Mouse (Mus musculus): ENCODE results near the gene Osgepl1. TPM values are rescaled to one million over a fixed set of nuclear protein-coding genes. Genes with fewer than 3 reads are reported as not detected.
"Not testable (repeated sequence)": the region's sequence is repeated elsewhere in the genome, so short reads cannot be mapped to it uniquely, and the experiment has no call there.

The Osgepl1 gene
- 28.7 and 30.1 TPM in 2 replicates for polyA plus RNA-seq (2014; fragmentation: Nextera tagmentation; extraction: Ambion mirVana)

DNA sequence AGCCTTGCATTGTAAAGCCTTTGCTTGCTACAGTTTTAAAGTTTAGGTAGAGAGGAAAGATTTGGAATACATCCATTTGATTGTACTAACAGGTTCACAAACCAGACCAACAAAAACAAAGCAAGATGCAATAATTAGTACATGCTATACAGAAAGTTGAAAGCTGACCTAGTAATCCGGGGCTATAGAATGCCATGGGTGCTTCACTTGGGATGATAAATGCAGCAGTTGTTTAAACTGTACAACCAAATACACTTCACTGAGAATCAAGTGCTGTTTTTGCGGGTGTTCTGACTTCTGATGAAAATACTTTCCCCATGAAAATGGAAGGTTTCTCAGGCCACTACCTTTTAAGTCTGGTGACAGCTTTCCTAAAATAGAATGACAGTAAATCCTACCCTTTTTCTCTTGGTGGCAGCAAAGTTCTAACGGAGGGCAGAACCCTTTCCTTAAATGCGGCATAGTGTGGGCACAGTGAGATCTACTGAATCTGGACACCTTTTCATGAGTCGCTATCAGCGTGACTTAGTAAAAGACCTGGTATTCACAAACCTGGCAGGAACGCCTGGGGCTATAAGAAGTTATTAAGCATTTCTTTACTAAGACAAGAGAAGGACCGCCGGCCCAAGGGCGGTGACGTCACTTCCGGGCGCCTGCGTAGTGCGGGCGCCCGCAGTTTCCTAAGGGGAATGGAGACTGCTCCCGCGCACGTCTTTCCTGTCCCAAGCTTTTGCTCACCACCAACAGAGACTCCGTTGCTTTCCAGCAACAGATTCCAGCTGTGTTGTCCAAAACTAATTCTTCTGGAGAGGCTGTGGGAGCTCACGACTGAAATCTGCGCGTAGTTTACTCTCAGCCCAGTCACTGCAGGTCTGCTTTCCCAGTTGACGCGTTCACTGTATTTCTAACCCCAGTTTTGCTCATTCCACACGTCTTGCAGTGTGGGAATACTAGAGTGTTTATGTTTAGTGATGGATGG, at the start of gene Osgepl1:
Gene Osgepl1 (plus strand): TSS at position 636 of the 979 bp plus-strand sequence.
- Histone ChIP-seq H3K4me3 (ENCODE audit: control insufficient read depth in 1 of 2, insufficient read depth in 1 of 2, low read depth in 1 of 2, low read length in 2 of 2) (peak within 1 kb of the TSS; percentile 64 to 72), H3K36me3 (ENCODE audit: control insufficient read depth, insufficient read depth, low read length) (peaks cover 38% of the 10 kb centered on the region), H3K27me3 (ENCODE audit: control insufficient read depth, insufficient read depth, low read length) (no peaks in the 10 kb centered on the region), H3K4me2 (ENCODE audit: low read length) (peak within 1 kb of the TSS; percentile 71), H3K9ac (ENCODE audit: low read length) (peak within 1 kb of the TSS; percentile 81), H3K4me1 (ENCODE audit: control insufficient read depth in 2 of 2, insufficient read depth in 2 of 2, low read length in 2 of 2) (peaks cover 0 to 6% of the 10 kb centered on the region in 2 experiments; a peak in 1 of 4 replicates), H3K27ac (replicated peaks in 1 of 2; ENCODE audit: control insufficient read depth in 1 of 2, insufficient read depth in 1 of 2, low read depth in 2 of 2, low read length in 2 of 2) (peak within 1 kb of the TSS; percentile 91 to 93), H3K9me3 (ENCODE audit: control insufficient read depth, low read length) (no peaks in the 10 kb centered on the region)
- WGBS = 2% methylated on average over 27 of the region's 27 CpGs
- peak; percentile 88 for ATAC-seq (ENCODE audit: insufficient number of reproducible peaks, insufficient read depth, low FRiP score, low read depth)

DNA sequence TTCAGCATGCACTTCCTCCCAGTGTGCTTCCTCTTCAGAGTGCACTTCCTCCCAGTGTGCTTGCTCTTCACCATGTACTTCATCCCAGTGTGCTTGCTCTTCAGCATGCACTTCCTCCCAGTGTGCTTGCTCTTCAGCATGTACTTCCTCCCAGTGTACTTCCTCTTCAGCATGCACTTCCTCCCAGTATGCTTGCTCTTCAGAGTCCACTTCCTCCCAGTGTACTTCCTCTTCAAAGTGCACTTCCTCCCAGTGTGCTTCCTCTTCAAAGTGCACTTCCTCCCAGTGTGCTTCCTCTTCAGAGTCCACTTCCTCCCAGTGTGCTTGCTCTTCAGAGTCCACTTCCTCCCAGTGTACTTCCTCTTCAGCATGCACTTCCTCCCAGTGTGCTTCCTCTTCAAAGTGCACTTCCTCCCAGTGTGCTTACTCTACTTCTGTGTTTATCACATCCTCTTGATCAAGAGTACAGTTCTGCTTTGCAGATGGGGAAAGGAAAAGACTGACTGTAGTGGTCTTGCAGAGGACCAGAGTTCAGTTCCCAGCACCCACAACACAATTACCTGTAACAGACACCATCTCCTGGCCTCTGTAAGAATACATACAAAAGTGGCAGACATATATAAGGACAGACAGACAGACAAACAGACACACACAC, 48.3 kb upstream of the Osgepl1 start:
- not testable (repeated sequence) for H3K4me2 ChIP-seq (ENCODE audit: low read length); H3K27ac ChIP-seq (replicated peaks in 1 of 2; ENCODE audit: control insufficient read depth in 1 of 2, insufficient read depth in 1 of 2, low read depth in 2 of 2, low read length in 2 of 2); H3K4me1 ChIP-seq (ENCODE audit: control insufficient read depth in 2 of 2, insufficient read depth in 2 of 2, low read length in 2 of 2); ATAC-seq (ENCODE audit: insufficient number of reproducible peaks, insufficient read depth, low FRiP score, low read depth); H3K9me3 ChIP-seq (ENCODE audit: control insufficient read depth, low read length); H3K36me3 ChIP-seq (ENCODE audit: control insufficient read depth, insufficient read depth, low read length); H3K4me3 ChIP-seq (ENCODE audit: control insufficient read depth in 1 of 2, insufficient read depth in 1 of 2, low read depth in 1 of 2, low read length in 2 of 2); H3K27me3 ChIP-seq (ENCODE audit: control insufficient read depth, insufficient read depth, low read length); H3K9ac ChIP-seq (ENCODE audit: low read length)

DNA sequence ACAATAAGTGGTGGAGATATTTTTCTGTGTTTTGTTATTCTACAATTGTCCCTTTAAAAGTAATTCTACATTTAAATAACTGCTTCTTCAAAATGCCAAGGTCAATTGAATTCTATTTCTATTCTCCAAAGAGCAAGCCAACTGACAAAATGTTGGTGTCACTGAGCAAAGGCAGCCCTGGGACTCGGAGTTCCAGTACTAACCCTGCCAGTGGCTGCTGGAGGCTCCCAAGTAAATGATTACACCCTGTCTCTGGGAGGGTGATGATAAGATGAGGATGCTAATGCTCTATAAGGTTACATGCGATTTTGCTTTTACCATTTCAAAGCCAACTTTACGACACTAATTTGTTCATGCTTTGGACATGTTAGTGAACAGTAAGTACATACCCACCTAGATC, 43.5 kb upstream of the Osgepl1 start:
- no peak overlapping the region for H3K9ac ChIP-seq (ENCODE audit: low read length)
- 58% methylated on average over 3 of the region's 3 CpGs for WGBS
- H3K4me3 ChIP-seq (ENCODE audit: control insufficient read depth in 1 of 2, insufficient read depth in 1 of 2, low read depth in 1 of 2, low read length in 2 of 2) = no peak overlapping the region
- no peaks in the 10 kb centered on the region for H3K27me3 ChIP-seq (ENCODE audit: control insufficient read depth, insufficient read depth, low read length)
- H3K27ac ChIP-seq (replicated peaks in 1 of 2; ENCODE audit: control insufficient read depth in 1 of 2, insufficient read depth in 1 of 2, low read depth in 2 of 2, low read length in 2 of 2) = no peak overlapping the region
- H3K9me3 ChIP-seq (ENCODE audit: control insufficient read depth, low read length) = no peaks in the 10 kb centered on the region
- ATAC-seq (ENCODE audit: insufficient number of reproducible peaks, insufficient read depth, low FRiP score, low read depth) = no peak
- no peaks in the 10 kb centered on the region for H3K4me1 ChIP-seq (ENCODE audit: control insufficient read depth in 2 of 2, insufficient read depth in 2 of 2, low read length in 2 of 2)
- H3K36me3 ChIP-seq (ENCODE audit: control insufficient read depth, insufficient read depth, low read length) = 0 out of 2 replicates have a peak, but pooled peaks cover 5% of the 10 kb centered on the region
- no peak overlapping the region for H3K4me2 ChIP-seq (ENCODE audit: low read length)

DNA sequence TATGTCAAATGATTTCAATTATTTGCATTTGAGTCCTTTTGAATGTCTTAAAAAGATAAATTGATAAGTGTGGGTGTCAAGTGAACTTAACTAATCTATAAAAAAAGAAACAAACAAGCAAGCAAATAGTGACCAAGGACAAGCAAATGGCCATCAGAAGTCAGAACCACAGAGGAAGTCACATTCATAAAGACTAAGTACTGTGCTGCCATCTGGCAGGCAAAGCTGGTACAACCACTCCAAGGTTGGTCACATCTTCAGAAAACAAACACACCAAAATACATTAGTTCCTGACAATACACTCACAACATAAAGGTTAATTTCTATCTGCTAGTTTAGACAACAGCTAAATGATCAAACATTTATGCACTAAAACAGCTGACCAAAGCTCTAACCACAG, 40.8 kb upstream of the Osgepl1 start:
- Histone ChIP-seq H3K27me3 (ENCODE audit: control insufficient read depth, insufficient read depth, low read length) (no peaks in the 10 kb centered on the region), H3K9me3 (ENCODE audit: control insufficient read depth, low read length) (no peaks in the 10 kb centered on the region), H3K9ac (ENCODE audit: low read length) (no peak overlapping the region), H3K4me1 (ENCODE audit: control insufficient read depth in 2 of 2, insufficient read depth in 2 of 2, low read length in 2 of 2) (no peaks in the 10 kb centered on the region), H3K27ac (replicated peaks in 1 of 2; ENCODE audit: control insufficient read depth in 1 of 2, insufficient read depth in 1 of 2, low read depth in 2 of 2, low read length in 2 of 2) (no peak overlapping the region), H3K4me2 (ENCODE audit: low read length) (no peak overlapping the region), H3K4me3 (ENCODE audit: control insufficient read depth in 1 of 2, insufficient read depth in 1 of 2, low read depth in 1 of 2, low read length in 2 of 2) (no peak overlapping the region), H3K36me3 (ENCODE audit: control insufficient read depth, insufficient read depth, low read length) (no peaks in the 10 kb centered on the region)
- no peak for ATAC-seq (ENCODE audit: insufficient number of reproducible peaks, insufficient read depth, low FRiP score, low read depth)

DNA sequence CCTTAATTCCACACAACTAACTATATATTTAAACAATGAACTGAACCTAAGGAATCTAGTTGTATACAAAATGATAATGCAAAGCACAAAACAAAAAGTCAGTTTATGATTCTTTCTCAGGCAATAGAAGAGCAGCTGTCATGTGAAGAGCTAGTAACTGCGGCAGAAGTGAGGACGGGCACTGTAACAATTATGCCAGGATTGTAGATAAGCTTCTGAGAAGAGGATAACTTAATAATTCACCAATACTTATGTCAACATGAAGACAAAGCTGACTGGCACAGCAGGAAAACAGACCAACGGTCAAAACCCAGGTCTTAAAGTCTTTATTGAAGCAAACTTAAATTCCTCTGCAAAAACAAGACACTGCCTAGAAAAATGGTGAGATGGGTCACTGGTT, 22.2 kb upstream of the Osgepl1 start:
- H3K36me3 ChIP-seq (ENCODE audit: control insufficient read depth, insufficient read depth, low read length) = no peaks in the 10 kb centered on the region
- H3K27me3 ChIP-seq (ENCODE audit: control insufficient read depth, insufficient read depth, low read length) = no peaks in the 10 kb centered on the region
- no peaks in the 10 kb centered on the region for H3K9me3 ChIP-seq (ENCODE audit: control insufficient read depth, low read length)
- H3K4me3 ChIP-seq (ENCODE audit: control insufficient read depth in 1 of 2, insufficient read depth in 1 of 2, low read depth in 1 of 2, low read length in 2 of 2) = no peak overlapping the region
- no peak overlapping the region for H3K9ac ChIP-seq (ENCODE audit: low read length)
- 57% methylated on average over 3 of the region's 3 CpGs for WGBS
- no peak for ATAC-seq (ENCODE audit: insufficient number of reproducible peaks, insufficient read depth, low FRiP score, low read depth)
- H3K4me2 ChIP-seq (ENCODE audit: low read length) = no peak overlapping the region
- H3K4me1 ChIP-seq (ENCODE audit: control insufficient read depth in 2 of 2, insufficient read depth in 2 of 2, low read length in 2 of 2) = no peaks in the 10 kb centered on the region
- no peak overlapping the region for H3K27ac ChIP-seq (replicated peaks in 1 of 2; ENCODE audit: control insufficient read depth in 1 of 2, insufficient read depth in 1 of 2, low read depth in 2 of 2, low read length in 2 of 2)

DNA sequence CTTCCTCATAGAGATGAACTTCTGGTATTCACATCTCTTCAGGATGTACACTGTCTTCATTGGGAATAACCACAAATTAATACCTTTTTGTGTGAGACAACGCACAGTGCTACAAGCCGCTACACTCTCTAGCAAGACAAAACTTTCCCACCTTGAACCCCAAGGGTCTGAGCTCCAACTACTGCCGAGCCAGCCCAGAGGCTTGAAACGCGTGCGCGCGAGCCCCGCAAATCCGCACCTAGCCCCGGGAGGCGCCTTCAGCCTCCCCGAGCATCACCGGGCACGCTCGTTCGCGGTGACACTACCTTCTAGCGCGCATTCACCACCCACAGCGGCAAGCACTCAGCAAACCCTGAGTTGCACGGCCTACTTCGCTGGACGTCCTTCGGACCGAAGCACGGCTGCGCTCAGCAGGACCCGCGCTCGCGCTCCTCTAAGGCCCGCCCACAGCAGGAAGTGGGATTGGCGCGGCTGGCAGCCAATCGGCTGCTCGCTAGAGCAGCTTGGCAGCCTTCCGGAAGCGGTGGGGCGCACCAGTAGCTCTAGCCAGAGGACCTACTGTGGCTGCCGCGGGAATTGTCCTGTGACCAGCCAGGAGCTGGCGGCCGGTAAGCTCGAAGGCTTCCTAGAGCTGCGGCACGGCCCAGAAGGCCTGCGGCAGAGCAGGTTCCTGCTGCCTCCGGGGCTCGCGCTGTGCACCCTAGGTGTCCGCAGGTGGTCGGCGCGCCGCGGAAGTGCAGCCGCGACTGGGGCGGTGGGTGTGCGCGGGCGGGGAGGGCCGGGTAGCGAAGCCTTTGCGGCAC, 16.6 kb upstream of the Osgepl1 start, which contains the start of the genes Pms1, Ormdl1 and Gm28778:
Gene Pms1 (minus strand): TSS at position 438 of the 803 bp plus-strand sequence.
Gene Ormdl1 (plus strand): TSS at position 515 of the 803 bp plus-strand sequence.
Gene Gm28778 (plus strand): TSS at position 531 of the 803 bp plus-strand sequence.
- WGBS = under 1% methylated on average over 66 of the region's 66 CpGs

DNA sequence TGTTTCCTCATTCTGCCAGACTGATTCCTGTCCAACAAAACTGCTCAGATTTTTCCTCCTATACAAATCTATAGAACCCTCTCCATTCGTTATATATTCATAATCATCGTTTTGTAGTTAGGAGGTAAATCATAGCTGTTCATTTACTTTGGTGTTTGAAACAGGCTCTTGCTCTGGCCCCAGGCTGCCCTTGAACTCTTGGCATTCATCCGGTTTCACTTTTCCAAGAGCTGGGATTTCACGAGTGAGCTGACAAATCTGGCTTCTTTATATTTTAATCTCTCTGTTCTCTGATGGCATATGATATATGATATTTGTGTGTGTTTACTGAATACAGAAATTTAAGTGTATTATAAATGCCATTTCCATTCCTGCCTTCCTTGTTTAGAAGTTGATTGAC, 12.9 kb upstream of the Osgepl1 start:
- Histone ChIP-seq H3K9ac (ENCODE audit: low read length) (no peak overlapping the region), H3K4me2 (ENCODE audit: low read length) (no peak overlapping the region), H3K27ac (replicated peaks in 1 of 2; ENCODE audit: control insufficient read depth in 1 of 2, insufficient read depth in 1 of 2, low read depth in 2 of 2, low read length in 2 of 2) (no peak overlapping the region), H3K36me3 (ENCODE audit: control insufficient read depth, insufficient read depth, low read length) (peaks cover 15% of the 10 kb centered on the region), H3K4me1 (ENCODE audit: control insufficient read depth in 2 of 2, insufficient read depth in 2 of 2, low read length in 2 of 2) (peaks cover 0 to 2% of the 10 kb centered on the region in 2 experiments; a peak in 1 of 4 replicates), H3K27me3 (ENCODE audit: control insufficient read depth, insufficient read depth, low read length) (no peaks in the 10 kb centered on the region), H3K4me3 (ENCODE audit: control insufficient read depth in 1 of 2, insufficient read depth in 1 of 2, low read depth in 1 of 2, low read length in 2 of 2) (no peak overlapping the region), H3K9me3 (ENCODE audit: control insufficient read depth, low read length) (no peaks in the 10 kb centered on the region)
- 85% methylated on average over 4 of the region's 4 CpGs for WGBS
- ATAC-seq (ENCODE audit: insufficient number of reproducible peaks, insufficient read depth, low FRiP score, low read depth) = no peak

More for the DNA sequence above, 16.6 kb upstream of the Osgepl1 start, which contains the start of the genes Pms1, Ormdl1 and Gm28778:
- Histone ChIP-seq H3K4me2 (ENCODE audit: low read length) (peak within 1 kb of the TSS; percentile 77), H3K9me3 (ENCODE audit: control insufficient read depth, low read length) (no peaks in the 10 kb centered on the region), H3K27me3 (ENCODE audit: control insufficient read depth, insufficient read depth, low read length) (no peaks in the 10 kb centered on the region), H3K36me3 (ENCODE audit: control insufficient read depth, insufficient read depth, low read length) (peaks cover 15% of the 10 kb centered on the region), H3K4me1 (ENCODE audit: control insufficient read depth in 2 of 2, insufficient read depth in 2 of 2, low read length in 2 of 2) (peaks cover 0 to 2% of the 10 kb centered on the region in 2 experiments; a peak in 1 of 4 replicates), H3K9ac (ENCODE audit: low read length) (peak within 1 kb of the TSS; percentile 90), H3K4me3 (ENCODE audit: control insufficient read depth in 1 of 2, insufficient read depth in 1 of 2, low read depth in 1 of 2, low read length in 2 of 2) (peak within 1 kb of the TSS; percentile 73 to 83), H3K27ac (replicated peaks in 1 of 2; ENCODE audit: control insufficient read depth in 1 of 2, insufficient read depth in 1 of 2, low read depth in 2 of 2, low read length in 2 of 2) (peak within 1 kb of the TSS; percentile 84 to 93)
- peak; percentile 98 for ATAC-seq (ENCODE audit: insufficient number of reproducible peaks, insufficient read depth, low FRiP score, low read depth)
